Comparison of ENCODE assay signal across 8 mouse cellular contexts in the genomic region with DNA sequence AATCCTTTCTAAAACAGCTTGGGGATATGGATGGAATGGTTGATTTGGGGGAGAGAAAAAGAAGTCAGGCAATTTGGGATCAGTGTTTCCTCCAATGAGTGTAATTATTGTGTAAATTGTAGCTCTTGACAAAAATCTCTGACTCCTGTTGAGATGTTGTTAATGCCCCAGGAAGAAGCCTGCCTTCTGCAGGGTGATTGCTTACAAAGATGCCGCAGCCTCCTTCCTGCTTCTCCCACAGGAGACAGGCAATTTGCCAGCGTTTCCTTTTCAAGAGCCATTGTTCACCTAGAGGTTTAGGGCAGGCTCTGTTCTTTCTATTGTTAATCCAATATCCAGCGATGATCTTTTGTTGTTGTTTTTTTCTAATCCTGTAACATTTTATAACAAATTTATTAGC.
A peak's percentile ranks its signal among the peaks of the same experiment; 100 is the strongest.
DNase-seq lines count a peak whose midpoint lies in the region; ATAC-seq lines count a peak whose summit lies in the region.
"Had no signal": no experiment of that assay in that cellular context is flagged by ENCODE, and none has a peak within 500 bp of the region (broad histone marks: within the 10 kb centered on the region; RNA-seq: fewer than 3 reads in every experiment).

No protein-coding gene starts in this region.

- no peaks in the 10 kb centered on the region for H3K9me3 ChIP-seq in forebrain, embryonic 12.5 days

- peaks cover 21% of the 10 kb centered on the region for H3K4me1 ChIP-seq in forebrain, embryonic 12.5 days

- DNase-seq in kidney, postnatal 14 days = peak; percentile 55
- no peak for DNase-seq in kidney, adult 9 months
- DNase-seq in brain, embryonic 18.5 days (ENCODE audit: low read depth, low spot score) = peak; percentile 32
- peak; percentile 10 for DNase-seq in lung, postnatal 25 days (ENCODE audit: low spot score)
- DNase-seq in layer of hippocampus, adult 11-12 months (ENCODE audit: low spot score) = no peak
- no peak for DNase-seq in B cell, adult 2 months

- H3K9ac ChIP-seq in forebrain, embryonic 12.5 days = no peak overlapping the region

- ATAC-seq in forebrain, embryonic 12.5 days (ENCODE audit: low FRiP score) = peak; percentile 51; the same call in 1 of the 2 replicates

- H3K36me3 ChIP-seq in forebrain, embryonic 12.5 days (replicated peaks) = no peaks in the 10 kb centered on the region

- 1% methylated on average over 3 of the region's 3 CpGs for WGBS in forebrain, embryonic 12.5 days

- no peak overlapping the region for H3K27ac ChIP-seq in forebrain, embryonic 12.5 days
- H3K27ac ChIP-seq: left cerebral cortex, adult 2 months had no signal

- no peak overlapping the region for H3K4me3 ChIP-seq in forebrain, embryonic 12.5 days (replicated peaks)
- H3K4me3 ChIP-seq: left cerebral cortex, adult 2 months had no signal

- H3K27me3 ChIP-seq in forebrain, embryonic 12.5 days = no peaks in the 10 kb centered on the region

- no peak overlapping the region; the same call in 1 of the 2 replicates for H3K4me2 ChIP-seq in forebrain, embryonic 12.5 days

Comparison
In these comparisons a context has a peak if more than half of its experiments do, and no peak if none do; other contexts are left out.
1. DNase-seq: peak in kidney, postnatal 14 days (single experiment), brain, embryonic 18.5 days (single experiment) and lung, postnatal 25 days (single experiment); none in kidney, adult 9 months (single experiment), layer of hippocampus, adult 11-12 months (single experiment) and B cell, adult 2 months (0 of 2).